Mouse (Mus musculus) adrenal gland, postnatal 14 days (tissue): Measurements from ENCODE around the gene Barhl1. TPM values are rescaled to one million over a fixed set of nuclear protein-coding genes. Genes with fewer than 3 reads are reported as not detected.

ENCODE experiments used
- DNase-seq: peaks from one replicate; pipeline ENCODE4 v3.0.0; 2021; ENCODE audit warnings: mixed read lengths
- total RNA-seq: library from RNA; stranded (reverse); gene quantifications from 2 replicates; pipeline ENCODE4 v1.2.3, GENCODE M21; 2021

The Barhl1 gene
- total RNA-seq, 1 experiment from 2014 or later = not detected

DNA sequence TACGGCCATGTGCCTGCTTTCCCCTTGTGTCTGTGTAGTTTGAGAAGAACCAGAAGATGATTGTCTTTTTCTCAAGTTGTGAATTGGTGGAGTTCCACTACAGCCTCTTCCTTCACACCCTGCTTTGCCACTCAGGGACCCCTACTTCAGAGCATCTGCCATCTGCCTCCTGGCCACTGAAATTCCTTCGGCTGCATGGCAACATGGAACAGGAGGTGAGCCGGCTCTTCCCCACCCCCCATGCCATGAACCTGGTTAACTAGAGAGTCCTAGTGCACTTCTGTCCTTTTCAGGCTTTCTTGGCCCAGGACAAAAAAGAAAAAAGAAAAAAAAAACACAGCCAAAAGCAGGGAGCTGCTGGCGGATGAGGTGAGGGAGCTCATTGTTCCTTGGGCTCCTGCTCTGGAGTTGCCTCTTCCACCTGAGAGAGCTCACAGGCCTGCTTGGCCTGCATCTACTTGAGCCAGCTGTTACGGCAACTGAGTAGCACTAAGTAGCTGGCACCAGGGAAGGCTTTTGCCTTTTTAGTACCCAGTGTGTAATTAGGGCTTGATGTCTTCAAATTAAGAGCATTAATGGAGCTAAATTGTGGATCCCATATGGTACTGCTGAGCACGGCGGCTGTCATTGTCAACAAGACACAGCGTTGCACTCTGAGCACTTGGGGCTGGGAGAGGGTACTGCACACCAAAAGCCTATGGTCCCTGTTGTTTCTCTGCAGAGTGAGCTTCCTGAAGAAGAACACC lies 55.6 kb downstream of the Barhl1 start:
- DNase-seq = no peak

DNA sequence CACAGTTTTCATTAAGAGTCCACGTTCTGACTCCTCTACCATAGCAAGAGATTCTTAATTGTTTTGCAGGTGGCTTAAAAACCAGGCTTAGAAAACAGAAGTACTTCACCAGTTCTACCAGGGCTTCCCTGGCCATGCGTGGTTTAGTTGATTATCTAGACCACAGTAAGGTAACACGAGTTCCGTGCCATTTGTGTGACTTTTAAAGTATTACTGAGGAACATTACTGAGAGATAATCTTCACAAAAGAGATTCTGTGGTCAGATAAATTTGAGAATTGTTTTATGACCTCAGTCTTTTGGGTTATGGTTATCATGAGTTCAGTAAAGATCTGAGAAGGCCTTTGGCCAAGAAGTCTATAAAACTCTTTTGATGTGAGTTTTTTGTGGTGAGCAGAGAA lies 57.2 kb downstream of the Barhl1 start:
- DNase-seq = no peak

Other genes with a start within 250 kb of the Barhl1 start
- 0.93 TPM in 1 of 2 replicates, not detected in the other for gene Spaca9, start 216.9 kb downstream of the Barhl1 start, total RNA-seq
- not detected in 2 replicates for gene Ak8, start 216.5 kb downstream of the Barhl1 start, total RNA-seq
- 28.4 and 30.6 TPM in 2 replicates for gene Gtf3c4, start 76.3 kb downstream of the Barhl1 start, total RNA-seq
- 7.7 and 9.5 TPM in 2 replicates for gene Ddx31, start 76.3 kb downstream of the Barhl1 start, total RNA-seq
- gene Cfap77, start 138.4 kb upstream of the Barhl1 start, total RNA-seq = 0.41 and 0.93 TPM in 2 replicates
- gene Ttf1, start 143.6 kb upstream of the Barhl1 start, total RNA-seq = 12.0 and 16.3 TPM in 2 replicates
- 32.0 and 42.9 TPM in 2 replicates for gene Setx, start 207.5 kb upstream of the Barhl1 start, total RNA-seq